Mouse (Mus musculus): ENCODE results near the gene 4930412O13Rik. TPM values are rescaled to one million over a fixed set of nuclear protein-coding genes. Genes with fewer than 3 reads are reported as not detected.

4930412O13Rik gene
- total RNA-seq, 1 experiment, result 0.54 TPM

- Histone ChIP-seq H3K36me3 (ENCODE audit: control insufficient read depth, insufficient read depth, low read length, poor library complexity, severe bottlenecking) (no peaks in the 10 kb centered on the region), H3K4me3 (ENCODE audit: insufficient read depth in 1 of 2, low read depth in 1 of 2, low read length in 2 of 2, poor library complexity in 1 of 2, severe bottlenecking in 1 of 2) (no peak overlapping the region), H3K27ac (ENCODE audit: insufficient read depth, low read depth, low read length, poor library complexity, severe bottlenecking) (no peak overlapping the region), H3K9ac (ENCODE audit: insufficient read depth, low read depth, low read length, poor library complexity, severe bottlenecking) (no peak overlapping the region), H3K4me1 (ENCODE audit: control insufficient read depth in 2 of 2, insufficient read depth in 2 of 2, low read length in 2 of 2, poor library complexity in 1 of 2) (peaks cover 0 to 4% of the 10 kb centered on the region in 2 experiments; a peak in 1 of 4 replicates), H3K9me3 (ENCODE audit: control insufficient read depth, insufficient read depth, low read depth, low read length) (no peaks in the 10 kb centered on the region)
- DNase-seq (ENCODE audit: low read depth, low spot score), result no peak
- TF ChIP-seq HCFC1 (IDR thresholded peaks at IDR 0.05; ENCODE audit: borderline replicate concordance, insufficient read depth, low read length) (no peak), MAFK (IDR thresholded peaks at IDR 0.05; ENCODE audit: insufficient read depth, low read depth, low read length) (no peak), CHD2 (IDR thresholded peaks at IDR 0.05; ENCODE audit: low read depth, low read length) (no peak), ZC3H11A (IDR thresholded peaks at IDR 0.05; ENCODE audit: borderline replicate concordance, low read depth, low read length) (no peak), ZNF384 (IDR thresholded peaks at IDR 0.05; ENCODE audit: low read depth, low read length) (no peak)
- in situ Hi-C loops (cut with MboI; ENCODE audit: low sequenced_read_pairs in 2 of 2, unreplicated experiment in 2 of 2), result no loop called here
Measured at GRCm38 (mm10) chr2:9894836-9895593, 14.0 kb downstream of the 4930412O13Rik start.

GRCm38 (mm10) chr2:9896097-9896770, 15.2 kb downstream of the 4930412O13Rik start:
- TF ChIP-seq HCFC1 (IDR thresholded peaks at IDR 0.05; ENCODE audit: borderline replicate concordance, insufficient read depth, low read length) (no peak), CHD2 (IDR thresholded peaks at IDR 0.05; ENCODE audit: low read depth, low read length) (no peak), MAFK (IDR thresholded peaks at IDR 0.05; ENCODE audit: insufficient read depth, low read depth, low read length) (no peak), ZC3H11A (IDR thresholded peaks at IDR 0.05; ENCODE audit: borderline replicate concordance, low read depth, low read length) (no peak), ZNF384 (IDR thresholded peaks at IDR 0.05; ENCODE audit: low read depth, low read length) (no peak)
- in situ Hi-C loops (cut with MboI; ENCODE audit: low sequenced_read_pairs in 2 of 2, unreplicated experiment in 2 of 2), result no loop called here
- H3K4me3 ChIP-seq (ENCODE audit: insufficient read depth in 1 of 2, low read depth in 1 of 2, low read length in 2 of 2, poor library complexity in 1 of 2, severe bottlenecking in 1 of 2), result peak overlapping the region; percentile 7 to 21; a peak in 1 of 4 replicates
- H3K9me3 ChIP-seq (ENCODE audit: control insufficient read depth, insufficient read depth, low read depth, low read length), result no peaks in the 10 kb centered on the region
- no peaks in the 10 kb centered on the region for H3K36me3 ChIP-seq (ENCODE audit: control insufficient read depth, insufficient read depth, low read length, poor library complexity, severe bottlenecking)
- H3K27ac ChIP-seq (ENCODE audit: insufficient read depth, low read depth, low read length, poor library complexity, severe bottlenecking), result no peak overlapping the region
- DNase-seq (ENCODE audit: low read depth, low spot score), result no peak
- peaks cover 0 to 4% of the 10 kb centered on the region in 2 experiments; a peak in 1 of 4 replicates for H3K4me1 ChIP-seq (ENCODE audit: control insufficient read depth in 2 of 2, insufficient read depth in 2 of 2, low read length in 2 of 2, poor library complexity in 1 of 2)
- no peak overlapping the region for H3K9ac ChIP-seq (ENCODE audit: insufficient read depth, low read depth, low read length, poor library complexity, severe bottlenecking)

GRCm38 (mm10) chr2:9897846-9898245, 16.8 kb downstream of the 4930412O13Rik start:
- Histone ChIP-seq H3K9ac (ENCODE audit: insufficient read depth, low read depth, low read length, poor library complexity, severe bottlenecking) (no peak overlapping the region), H3K4me1 (ENCODE audit: control insufficient read depth in 2 of 2, insufficient read depth in 2 of 2, low read length in 2 of 2, poor library complexity in 1 of 2) (peaks cover 0 to 4% of the 10 kb centered on the region in 2 experiments; a peak in 1 of 4 replicates), H3K36me3 (ENCODE audit: control insufficient read depth, insufficient read depth, low read length, poor library complexity, severe bottlenecking) (no peaks in the 10 kb centered on the region), H3K27ac (ENCODE audit: insufficient read depth, low read depth, low read length, poor library complexity, severe bottlenecking) (no peak overlapping the region), H3K4me3 (ENCODE audit: insufficient read depth in 1 of 2, low read depth in 1 of 2, low read length in 2 of 2, poor library complexity in 1 of 2, severe bottlenecking in 1 of 2) (no peak overlapping the region), H3K9me3 (ENCODE audit: control insufficient read depth, insufficient read depth, low read depth, low read length) (no peaks in the 10 kb centered on the region)
- TF ChIP-seq HCFC1 (IDR thresholded peaks at IDR 0.05; ENCODE audit: borderline replicate concordance, insufficient read depth, low read length), result no peak
- no peak for TF ChIP-seq ZC3H11A (IDR thresholded peaks at IDR 0.05; ENCODE audit: borderline replicate concordance, low read depth, low read length)
- no peak for TF ChIP-seq MAFK (IDR thresholded peaks at IDR 0.05; ENCODE audit: insufficient read depth, low read depth, low read length)
- no peak for TF ChIP-seq CHD2 (IDR thresholded peaks at IDR 0.05; ENCODE audit: low read depth, low read length)
- no peak for TF ChIP-seq ZNF384 (IDR thresholded peaks at IDR 0.05; ENCODE audit: low read depth, low read length)
- DNase-seq (ENCODE audit: low read depth, low spot score), result no peak
- in situ Hi-C loops (cut with MboI; ENCODE audit: low sequenced_read_pairs in 2 of 2, unreplicated experiment in 2 of 2), result no loop called here

GRCm38 (mm10) chr2:9903854-9904560, 23.0 kb downstream of the 4930412O13Rik start:
- Histone ChIP-seq H3K27ac (ENCODE audit: insufficient read depth, low read depth, low read length, poor library complexity, severe bottlenecking) (no peak overlapping the region), H3K9ac (ENCODE audit: insufficient read depth, low read depth, low read length, poor library complexity, severe bottlenecking) (no peak overlapping the region), H3K9me3 (ENCODE audit: control insufficient read depth, insufficient read depth, low read depth, low read length) (no peaks in the 10 kb centered on the region), H3K4me1 (ENCODE audit: control insufficient read depth in 2 of 2, insufficient read depth in 2 of 2, low read length in 2 of 2, poor library complexity in 1 of 2) (peaks cover 2 to 3% of the 10 kb centered on the region in 2 experiments; a peak in 2 of 4 replicates), H3K4me3 (ENCODE audit: insufficient read depth in 1 of 2, low read depth in 1 of 2, low read length in 2 of 2, poor library complexity in 1 of 2, severe bottlenecking in 1 of 2) (no peak overlapping the region), H3K36me3 (ENCODE audit: control insufficient read depth, insufficient read depth, low read length, poor library complexity, severe bottlenecking) (no peaks in the 10 kb centered on the region)
- no peak for DNase-seq (ENCODE audit: low read depth, low spot score)
- in situ Hi-C loops (cut with MboI; ENCODE audit: low sequenced_read_pairs in 2 of 2, unreplicated experiment in 2 of 2), result no loop called here
- TF ChIP-seq ZC3H11A (IDR thresholded peaks at IDR 0.05; ENCODE audit: borderline replicate concordance, low read depth, low read length) (no peak), ZNF384 (IDR thresholded peaks at IDR 0.05; ENCODE audit: low read depth, low read length) (no peak), MAFK (IDR thresholded peaks at IDR 0.05; ENCODE audit: insufficient read depth, low read depth, low read length) (no peak), HCFC1 (IDR thresholded peaks at IDR 0.05; ENCODE audit: borderline replicate concordance, insufficient read depth, low read length) (no peak), CHD2 (IDR thresholded peaks at IDR 0.05; ENCODE audit: low read depth, low read length) (no peak)

Data from ES-E14 (cell line).